Mouse (Mus musculus) thymus, adult 2 months (tissue): Measurements from ENCODE around the gene Tpo.

Experiments used
- CTCF ChIP-seq: fragments of 200-500 bp; IDR thresholded peaks from 2 replicates; pipeline ENCODE4 v1.5.1; 2012; ENCODE audit warnings: mild to moderate bottlenecking, control low read depth, low read length, moderate library complexity, borderline replicate concordance; ENCODE audit not compliant: control insufficient read depth, poor library complexity, insufficient read depth; ENCODE audit errors: extremely low read depth
- POLR2A ChIP-seq: fragments of 200-500 bp; IDR thresholded peaks from 2 replicates; pipeline ENCODE4 v1.6.1; 2012; ENCODE audit warnings: mild to moderate bottlenecking, low read length, control low read depth, moderate library complexity; ENCODE audit not compliant: control insufficient read depth, poor library complexity, insufficient read depth; ENCODE audit errors: extremely low read depth

DNA sequence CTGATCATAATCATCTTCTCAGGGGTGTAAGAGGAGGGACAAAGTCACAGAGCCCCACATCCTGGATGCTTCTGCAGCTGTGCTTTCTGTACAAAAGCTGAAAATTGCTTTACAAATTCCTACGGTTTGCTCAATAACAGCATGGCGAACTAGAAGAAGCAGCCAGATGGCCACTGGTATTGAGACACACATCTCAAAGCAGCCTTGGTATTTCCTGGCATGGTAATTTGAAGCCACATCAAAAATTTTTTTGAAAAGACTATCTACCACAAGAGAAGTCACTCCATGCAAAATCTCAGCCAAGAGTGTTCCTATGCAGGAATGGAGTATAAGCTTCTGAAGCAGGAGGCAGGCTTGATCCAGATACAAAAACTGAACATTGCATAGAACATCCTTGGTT lies 45.1 kb upstream of the Tpo start:
- TF ChIP-seq CTCF (no peak), POLR2A (no peak)
